Mouse (Mus musculus) cerebellum, postnatal 36 days (tissue): ENCODE data around the gene Ccdc148.

Experiments used
- DNase-seq, 2 experiments: peaks; one replicate each; pipeline ENCODE4 v3.0.0; 2021 to 2022; ENCODE audit warnings: mixed read lengths in 2 of 2

The Ccdc148 gene

DNA sequence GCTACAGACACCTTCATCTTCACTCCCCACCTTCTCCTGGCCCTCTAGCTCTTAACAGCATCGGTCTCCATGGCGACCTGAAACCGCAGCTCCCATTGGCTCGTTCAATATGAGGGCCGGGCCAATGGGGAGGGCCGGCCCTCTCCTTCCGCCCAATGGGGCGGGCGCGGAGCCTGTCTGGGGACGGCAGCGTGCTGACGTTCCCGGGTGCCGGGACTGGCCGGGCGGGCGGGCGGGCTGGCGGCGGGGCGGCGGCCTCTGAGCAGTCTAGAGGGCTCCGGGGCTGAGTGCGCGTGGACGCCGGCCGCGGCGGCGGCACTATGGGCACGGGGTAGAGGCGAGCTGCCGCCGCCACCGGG, at the start of gene Ccdc148, which contains the start of gene Pkp4:
Gene Ccdc148 (minus strand): TSS at position 79 of the 359 bp plus-strand sequence.
Gene Pkp4 (plus strand): TSS at position 246 of the 359 bp plus-strand sequence.
- peak; percentile 86 to 92 for DNase-seq

DNA sequence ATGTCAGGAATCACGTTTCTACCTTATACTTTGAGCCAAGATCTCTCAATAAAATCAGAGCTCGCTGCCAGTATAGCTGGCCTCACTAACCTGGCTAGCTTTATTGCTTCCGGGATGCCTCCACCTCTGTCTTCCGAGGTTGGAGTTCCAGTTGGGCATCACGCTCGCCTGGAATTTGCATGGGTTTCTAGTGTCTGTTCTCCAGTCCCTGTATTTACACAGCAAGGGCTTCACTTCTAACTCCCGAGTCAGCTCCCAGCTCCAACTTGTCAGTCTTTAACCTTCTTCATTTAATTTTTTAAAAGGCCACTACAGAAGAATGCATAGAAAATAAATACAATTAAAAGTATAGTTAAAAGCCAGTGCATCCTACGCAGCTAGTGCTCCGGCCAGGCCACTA, 47.8 kb upstream of the Ccdc148 start:
- no peak for DNase-seq

- no peak for DNase-seq
Observed at GRCm38 (mm10) chr2:59207725-59208124, 47.2 kb upstream of the Ccdc148 start.

DNA sequence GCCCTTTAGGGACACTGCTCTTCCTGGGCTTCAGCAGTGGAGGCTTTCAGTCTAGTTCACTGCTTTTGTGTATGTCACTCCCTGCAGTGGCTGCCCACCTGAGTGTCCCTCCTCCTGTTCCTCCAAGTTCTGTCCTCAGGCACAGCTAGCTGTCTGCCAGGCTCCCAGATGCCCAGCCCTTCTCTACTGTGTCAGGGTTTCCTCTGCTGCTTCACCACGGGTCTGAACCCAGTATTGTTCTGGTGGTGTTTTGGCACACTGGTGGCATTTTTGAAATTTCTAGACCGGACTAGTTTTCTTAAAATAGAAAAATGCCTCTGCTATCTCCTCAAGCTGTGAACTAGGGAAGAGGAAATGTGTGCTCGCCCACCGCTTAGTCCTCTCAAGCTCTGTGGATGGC, 46.8 kb upstream of the Ccdc148 start:
- DNase-seq: no peak

DNA sequence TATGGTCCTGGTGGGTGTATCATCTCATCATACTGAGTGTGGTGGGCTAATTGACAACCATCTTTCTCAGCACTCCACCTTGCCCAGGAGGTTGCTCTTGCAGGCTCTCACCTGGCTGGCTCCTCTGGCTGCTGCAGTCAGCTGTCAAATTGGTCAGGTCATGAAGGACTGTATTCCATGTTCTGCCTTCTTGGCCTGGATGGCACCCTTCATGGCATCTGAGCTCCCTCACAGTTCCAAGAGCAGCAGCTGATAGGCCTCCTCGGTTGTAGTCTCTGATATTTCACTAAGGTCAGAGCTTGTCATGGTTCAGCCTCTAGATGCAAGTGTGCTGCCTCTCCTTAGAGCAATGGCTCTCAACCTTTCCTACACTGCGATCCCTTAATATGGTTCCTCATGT, 45.7 kb upstream of the Ccdc148 start:
- DNase-seq: no peak

DNA sequence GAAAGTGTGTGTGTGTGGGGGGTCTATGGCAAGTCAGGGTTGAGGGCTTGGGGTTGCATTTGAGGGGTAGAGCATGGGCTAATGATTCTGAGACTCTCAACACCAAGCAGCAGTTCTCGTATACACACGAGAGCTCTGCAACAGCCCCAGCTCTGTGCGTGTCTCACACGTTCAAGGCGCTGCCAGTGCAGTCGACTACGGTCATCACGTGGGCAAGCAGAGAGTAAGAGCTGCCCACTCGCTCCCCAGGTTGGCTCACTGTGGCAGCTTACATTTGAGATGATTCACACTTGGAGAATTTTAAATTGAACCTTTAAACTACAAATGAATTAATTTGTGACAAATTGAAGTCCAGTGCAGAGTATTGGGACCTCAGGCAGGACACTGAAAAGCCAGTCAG, 44.6 kb upstream of the Ccdc148 start:
- DNase-seq: no peak

- no peak for DNase-seq
Observed at GRCm38 (mm10) chr2:59203627-59204425, 43.3 kb upstream of the Ccdc148 start.

GRCm38 (mm10) chr2:59202930-59203329, 42.4 kb upstream of the Ccdc148 start:
- no peak for DNase-seq

DNA sequence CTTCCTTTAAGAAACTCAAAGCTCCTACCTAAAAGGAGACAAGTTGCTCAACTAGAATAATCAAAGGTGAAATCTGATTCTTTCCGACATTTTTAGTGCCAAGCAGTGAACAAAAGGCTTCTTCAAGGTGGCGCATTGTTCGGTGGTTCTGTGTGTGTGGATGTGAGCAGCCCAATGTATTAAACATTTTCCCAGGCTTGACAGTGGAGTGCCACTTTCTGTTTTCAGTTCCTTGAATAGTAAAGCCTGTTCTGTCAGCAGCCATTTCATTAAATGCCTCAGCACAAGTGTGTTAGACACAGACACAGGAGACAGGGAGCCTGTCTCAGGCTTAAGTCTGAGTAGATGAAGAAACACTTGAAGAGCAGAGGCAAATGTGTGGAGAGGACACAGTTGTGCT, 40.0 kb upstream of the Ccdc148 start:
- DNase-seq: no peak

DNA sequence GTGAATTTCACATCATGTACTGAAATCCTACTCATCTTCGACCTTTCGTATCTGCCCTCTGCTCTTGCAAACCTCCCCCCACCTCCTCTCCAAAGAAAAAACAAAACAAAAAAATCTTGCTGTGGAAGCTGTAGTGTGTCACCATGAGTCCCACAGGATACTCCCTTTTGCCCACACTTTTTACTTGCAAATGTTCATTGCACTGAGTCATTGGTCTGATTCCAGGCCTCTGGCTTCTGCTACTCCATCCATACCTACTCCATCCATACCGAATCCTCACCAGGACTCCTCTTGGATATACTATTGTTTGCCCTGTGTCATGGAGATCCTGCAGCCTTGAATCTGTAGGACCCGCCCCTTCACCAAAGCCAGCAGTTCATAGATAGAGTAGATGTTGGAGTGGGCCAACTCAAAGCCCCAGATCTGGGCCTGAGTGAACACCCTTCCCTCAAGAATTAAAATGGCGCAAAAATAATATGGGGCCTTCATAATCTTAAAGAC, 39.0 kb upstream of the Ccdc148 start:
- DNase-seq: no peak

DNA sequence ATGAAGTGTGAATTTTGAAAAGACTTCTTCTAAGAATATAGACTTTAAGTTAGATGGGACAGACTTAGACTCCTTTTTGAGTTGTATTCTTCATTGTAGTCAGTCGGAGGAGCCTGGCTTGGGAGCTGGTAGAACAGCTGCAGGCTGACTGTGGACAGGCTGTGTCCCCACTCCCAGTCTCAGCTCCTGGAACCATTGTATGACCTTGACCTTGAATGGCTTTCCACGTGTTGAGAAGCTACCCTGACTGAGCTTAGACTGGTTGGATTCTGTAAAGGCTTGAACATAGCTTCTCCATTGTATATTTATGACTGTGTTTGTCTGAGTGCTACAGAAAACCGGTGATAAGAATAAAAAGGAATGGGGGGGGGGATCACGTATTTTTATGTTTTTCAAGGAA, 36.7 kb upstream of the Ccdc148 start:
- DNase-seq: no peak

DNA sequence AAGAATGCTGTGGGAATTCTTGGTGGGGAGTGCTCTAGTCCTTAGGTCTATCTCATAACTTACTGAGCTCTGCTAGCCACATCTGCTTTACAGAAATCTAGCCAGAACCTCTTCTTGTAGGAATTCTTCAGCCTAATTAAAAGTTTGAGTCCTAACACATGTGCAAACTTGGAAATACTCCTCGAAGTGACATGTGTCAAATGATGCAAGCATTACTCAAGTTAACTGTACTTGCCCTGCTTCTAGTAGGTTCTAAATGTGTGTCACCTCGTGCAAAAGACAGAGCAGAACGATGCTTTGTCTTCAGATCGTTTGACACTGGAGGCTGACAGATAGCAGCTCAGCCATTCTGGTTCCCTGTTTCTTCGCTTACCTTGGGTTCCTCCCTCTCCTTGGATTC, 32.6 kb upstream of the Ccdc148 start:
- no peak for DNase-seq

- peak; percentile 58 to 66 for DNase-seq
Observed at GRCm38 (mm10) chr2:59191466-59191865, 31.0 kb upstream of the Ccdc148 start.

DNA sequence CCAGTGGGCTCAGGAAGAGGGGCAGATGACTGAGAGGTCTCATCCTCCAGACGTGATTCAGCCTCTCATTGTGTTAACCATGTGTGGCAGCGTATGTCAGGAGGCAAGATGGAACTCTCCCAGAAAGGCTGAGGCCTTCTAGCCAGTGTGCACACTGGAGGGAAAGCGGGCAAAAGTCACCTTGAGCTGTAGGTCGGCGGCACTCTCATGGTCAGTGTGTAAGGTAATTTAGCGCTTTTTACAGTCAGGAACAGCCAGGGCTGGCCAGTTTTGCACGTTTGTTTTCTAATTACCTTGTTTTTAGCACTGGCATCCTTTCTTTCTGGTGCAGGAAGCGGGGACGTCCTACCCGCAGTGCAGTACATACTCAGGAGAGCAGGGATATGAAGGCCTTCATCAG, 29.7 kb upstream of the Ccdc148 start:
- no peak for DNase-seq

DNA sequence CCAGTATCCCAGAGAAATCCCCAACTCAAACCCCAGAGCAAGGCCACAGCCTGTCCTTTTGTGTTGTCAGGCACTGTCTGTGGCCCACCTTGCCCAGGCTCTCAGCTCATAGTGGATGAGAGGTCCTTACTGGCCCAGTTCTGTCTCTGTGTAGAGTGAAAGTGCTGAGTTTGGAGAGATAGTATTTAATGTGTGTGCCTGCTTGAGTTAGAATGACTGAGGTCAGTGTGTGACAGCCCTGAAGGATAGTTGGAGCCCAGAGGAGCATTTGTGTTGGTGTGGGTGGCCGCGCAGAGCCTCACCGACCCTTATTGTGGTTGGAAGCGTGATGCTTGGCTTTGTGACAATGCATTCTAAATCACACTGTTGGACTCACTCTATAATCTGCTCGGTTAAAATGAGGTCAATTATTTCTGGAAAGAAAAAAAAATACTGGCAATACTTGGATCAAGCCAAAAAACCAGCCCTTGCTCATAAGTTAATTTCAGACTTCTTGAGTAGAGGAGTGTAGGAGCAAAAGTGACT, 29.2 kb upstream of the Ccdc148 start:
- DNase-seq: no peak

DNA sequence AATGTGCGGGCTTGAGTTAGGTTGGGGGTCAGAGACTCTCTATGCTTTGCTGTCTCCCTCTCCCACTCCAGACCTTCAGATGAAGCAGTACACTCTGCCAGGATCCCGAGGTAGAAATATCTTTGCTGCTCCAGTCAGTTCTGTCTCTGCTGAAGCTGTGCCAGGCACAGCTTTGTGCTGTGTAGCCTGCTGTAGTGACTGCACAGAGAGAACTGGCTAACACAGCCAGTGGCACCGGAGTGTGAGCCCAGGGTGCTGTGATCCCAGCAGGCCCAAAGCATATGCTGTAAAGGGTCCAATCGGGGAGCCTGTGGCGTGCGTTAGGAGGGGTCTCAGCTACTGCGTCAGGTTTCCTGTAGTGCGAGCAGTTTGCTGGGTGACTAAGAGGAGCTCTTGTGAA, 27.8 kb upstream of the Ccdc148 start:
- DNase-seq: peak; percentile 58 to 65

GRCm38 (mm10) chr2:59186966-59187365, 26.5 kb upstream of the Ccdc148 start:
- DNase-seq: no peak

DNA sequence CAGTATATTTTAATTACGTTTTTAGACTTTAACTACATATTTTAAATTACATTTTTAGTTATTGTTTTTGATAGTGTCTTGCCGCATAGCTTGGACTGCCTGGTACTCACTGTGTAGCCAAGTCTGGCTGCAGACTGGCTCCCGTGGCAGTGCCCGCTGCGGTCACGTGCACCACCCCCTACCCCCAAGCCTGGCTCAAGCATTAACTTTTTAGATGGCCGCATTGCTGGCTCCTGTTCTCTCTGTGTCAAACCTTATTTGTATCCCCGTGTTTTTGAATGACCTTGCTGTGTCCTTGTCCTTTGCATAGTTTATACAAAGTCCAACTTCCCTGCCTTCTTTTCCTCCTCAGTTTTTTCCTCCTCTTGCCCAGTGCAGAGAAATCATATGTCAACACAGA, 25.6 kb upstream of the Ccdc148 start:
- no peak for DNase-seq

DNA sequence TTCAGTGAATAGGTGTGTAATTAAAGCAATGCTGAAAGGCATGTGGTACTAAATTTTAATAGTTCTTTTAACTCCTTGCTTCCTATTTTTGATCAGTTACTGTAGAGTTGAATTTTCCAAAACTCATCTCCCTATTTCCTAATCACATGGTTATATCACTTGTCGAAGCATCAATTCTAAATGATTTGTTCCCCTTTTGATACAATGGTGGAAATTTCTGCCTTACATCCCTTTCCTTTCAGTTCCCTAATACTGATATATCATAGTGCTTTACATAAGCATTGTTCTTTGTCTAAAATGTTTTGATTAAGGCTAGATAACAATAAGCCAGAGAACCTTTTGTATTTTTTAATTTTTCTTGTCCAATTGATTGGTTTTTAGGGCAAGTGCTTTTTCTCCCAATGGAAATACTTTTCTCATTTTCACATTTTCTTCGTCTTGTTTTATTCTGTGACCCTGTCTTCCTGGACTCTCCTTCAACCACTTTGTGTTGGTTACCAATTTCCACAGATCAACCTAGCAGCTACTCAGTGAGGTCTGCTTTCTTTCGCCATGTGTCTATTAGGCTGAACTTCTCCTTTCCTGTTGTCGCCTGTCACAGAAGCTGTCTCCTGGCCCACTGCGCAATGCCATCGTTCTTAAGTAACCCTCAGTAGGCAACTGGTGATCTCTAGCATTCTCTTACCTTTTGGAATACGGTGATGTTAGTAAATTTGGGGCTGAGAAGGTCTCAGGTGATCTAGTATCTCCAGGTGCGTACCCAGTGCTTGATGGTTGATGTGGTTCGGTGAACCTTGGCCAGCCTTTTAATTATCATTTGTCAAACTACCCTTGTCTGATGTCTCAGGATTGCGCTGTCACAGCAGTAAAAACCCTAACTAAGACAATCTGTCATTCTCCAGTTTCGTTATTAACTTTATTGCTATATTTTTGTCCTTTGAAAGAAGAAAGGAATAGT, 23.9 kb upstream of the Ccdc148 start:
- DNase-seq: no peak

DNA sequence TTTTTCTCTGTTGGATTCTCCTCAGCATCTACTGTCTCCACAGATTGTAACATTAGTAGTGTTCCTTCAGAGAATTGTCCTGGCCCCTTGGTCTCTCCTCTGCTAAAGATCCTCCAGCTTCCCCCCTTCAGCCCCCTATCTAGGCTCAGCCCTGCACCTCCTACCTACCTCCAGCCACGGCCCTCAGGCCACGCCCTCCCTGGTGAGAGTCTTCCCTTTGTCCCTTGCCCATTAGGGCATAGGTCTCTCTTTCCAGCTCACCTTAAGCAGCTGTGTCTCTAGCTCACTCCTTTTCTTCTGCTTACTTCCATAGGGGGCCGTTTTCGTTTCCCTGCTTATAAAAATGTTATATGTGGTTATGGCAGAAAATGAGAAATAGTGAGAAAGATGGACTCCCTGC, 23.1 kb upstream of the Ccdc148 start:
- DNase-seq: no peak

DNA sequence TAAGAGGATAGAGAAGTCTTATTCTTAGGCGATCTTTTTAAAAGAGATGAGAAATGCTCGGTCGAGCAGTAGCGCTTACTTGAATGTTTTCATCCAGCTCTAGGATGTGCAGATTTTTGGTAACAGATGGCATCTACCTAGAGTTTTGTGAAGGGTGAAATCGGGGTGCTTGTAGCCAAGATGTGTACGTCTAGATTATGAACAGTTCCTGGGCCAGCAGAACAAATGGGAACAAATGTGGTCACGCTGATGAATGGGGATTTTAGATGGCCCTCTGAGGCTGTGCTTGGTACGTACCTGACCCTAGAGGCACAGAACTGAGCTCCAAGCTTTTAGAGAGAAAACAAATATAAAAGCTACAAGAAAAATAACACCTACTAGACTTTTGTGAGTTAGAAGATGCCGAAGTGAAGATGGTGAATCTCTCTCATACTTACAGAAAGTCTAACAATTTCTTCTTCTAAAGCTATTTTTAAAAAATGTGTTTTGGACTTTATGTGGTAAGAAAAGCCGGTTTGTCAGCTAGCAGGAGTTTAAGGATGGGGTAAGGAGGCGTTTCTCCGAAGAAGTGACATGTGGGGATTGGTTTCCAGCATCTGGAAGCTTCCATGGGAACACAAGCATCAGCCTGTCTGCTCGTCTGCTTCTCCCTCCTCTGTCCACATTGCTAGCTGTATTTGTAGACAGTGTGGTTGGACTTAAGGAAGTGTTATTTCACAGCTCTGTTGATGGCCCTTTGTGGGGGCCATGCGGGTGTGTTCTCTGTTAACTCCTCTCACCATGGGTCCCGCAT, 21.0 kb upstream of the Ccdc148 start:
- peak; percentile 46 to 62 for DNase-seq

DNA sequence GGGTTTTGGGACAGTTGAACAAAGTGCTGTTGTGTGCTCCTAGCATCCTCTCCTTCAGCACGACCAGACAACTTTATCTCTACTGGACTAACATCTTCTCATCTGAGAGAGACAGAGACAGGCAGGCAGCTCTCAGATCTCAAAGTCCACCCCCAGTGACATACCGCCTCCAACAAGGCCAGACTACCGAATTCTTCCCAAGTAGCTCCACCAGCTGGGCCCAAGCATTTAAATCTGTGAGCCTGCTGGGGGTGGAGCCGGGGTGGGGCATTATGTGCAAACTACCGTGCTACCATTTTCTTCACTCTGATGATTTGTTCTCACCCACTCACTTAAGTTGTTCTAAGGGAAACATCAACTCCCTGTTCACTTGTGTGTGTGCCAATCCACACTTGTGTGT, 19.0 kb upstream of the Ccdc148 start:
- no peak for DNase-seq

DNA sequence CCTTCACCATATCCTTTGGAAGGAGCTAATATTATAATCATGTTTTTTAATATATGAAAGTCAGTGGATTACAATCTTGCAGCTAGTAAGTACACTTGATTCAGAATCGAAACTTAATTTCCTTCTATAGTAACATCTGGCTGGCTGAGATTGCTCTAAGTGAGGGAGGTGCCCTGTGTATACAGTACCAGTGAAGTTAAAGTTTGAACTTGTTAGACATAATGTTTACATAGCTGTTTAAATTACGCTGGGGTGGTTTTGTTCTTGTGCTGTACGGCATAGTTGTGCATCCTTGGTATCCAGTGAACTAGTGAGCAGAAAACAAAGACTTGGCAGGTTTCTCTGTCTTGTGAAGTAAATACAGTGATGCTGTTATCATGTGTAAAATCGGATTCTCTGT, 18.5 kb upstream of the Ccdc148 start:
- DNase-seq: no peak
